Mouse (Mus musculus) thymus, adult 2 months (tissue): ENCODE results near the gene Barhl1. TPM values are rescaled to one million over a fixed set of nuclear protein-coding genes. Genes with fewer than 3 reads are reported as not detected.

Source experiments
- DNase-seq: peaks from one replicate; pipeline ENCODE4 v3.0.0; 2021
- H3K27ac ChIP-seq: fragments of 200-500 bp; 2 replicates; pipeline ENCODE4 v1.5.1; 2012; ENCODE audit warnings: low read length, control low read depth; ENCODE audit not compliant: control insufficient read depth, insufficient read depth
- H3K27me3 ChIP-seq: fragments of 200-500 bp; 2 replicates; pipeline ENCODE4 v1.6.1; 2012; ENCODE audit warnings: mild to moderate bottlenecking, low read length, moderate library complexity, mixed read lengths; ENCODE audit not compliant: control insufficient read depth, insufficient read depth
- H3K36me3 ChIP-seq: fragments of 200-500 bp; 2 replicates; pipeline ENCODE4 v1.6.1; 2012; ENCODE audit warnings: mild to moderate bottlenecking, low read length, moderate library complexity; ENCODE audit not compliant: control insufficient read depth, insufficient read depth
- H3K4me1 ChIP-seq: fragments of 200-500 bp; replicated peaks from 2 replicates; pipeline ENCODE4 v1.6.1; 2012; ENCODE audit warnings: low read length; ENCODE audit not compliant: control insufficient read depth, insufficient read depth
- H3K4me3 ChIP-seq: fragments of 200-500 bp; 2 replicates; pipeline ENCODE4 v1.5.1; 2012; ENCODE audit warnings: mild to moderate bottlenecking, low read length, control low read depth, moderate library complexity; ENCODE audit not compliant: control insufficient read depth, insufficient read depth
- CTCF ChIP-seq: fragments of 200-500 bp; IDR thresholded peaks from 2 replicates; pipeline ENCODE4 v1.5.1; 2012; ENCODE audit warnings: mild to moderate bottlenecking, control low read depth, low read length, moderate library complexity, borderline replicate concordance; ENCODE audit not compliant: control insufficient read depth, poor library complexity, insufficient read depth; ENCODE audit errors: extremely low read depth
- POLR2A ChIP-seq: fragments of 200-500 bp; IDR thresholded peaks from 2 replicates; pipeline ENCODE4 v1.6.1; 2012; ENCODE audit warnings: mild to moderate bottlenecking, low read length, control low read depth, moderate library complexity; ENCODE audit not compliant: control insufficient read depth, poor library complexity, insufficient read depth; ENCODE audit errors: extremely low read depth
- WGBS: fragments of 180-500 bp; shearing (Covaris S2); methylation state at CpG from one replicate; pipeline ENCODE4 v1.1.7; 2018; 5-methylcytosine and 5-hydroxymethylcytosine counted together
- polyA plus RNA-seq: library from polyadenylated mRNA; depleted of rRNA; stranded (reverse); fragments of >200 nt; gene quantifications from 2 replicates; pipeline ENCODE4 v1.2.3, GENCODE M21; 2012

The Barhl1 gene
- polyA plus RNA-seq, 1 experiment, result 0.13 TPM

DNA sequence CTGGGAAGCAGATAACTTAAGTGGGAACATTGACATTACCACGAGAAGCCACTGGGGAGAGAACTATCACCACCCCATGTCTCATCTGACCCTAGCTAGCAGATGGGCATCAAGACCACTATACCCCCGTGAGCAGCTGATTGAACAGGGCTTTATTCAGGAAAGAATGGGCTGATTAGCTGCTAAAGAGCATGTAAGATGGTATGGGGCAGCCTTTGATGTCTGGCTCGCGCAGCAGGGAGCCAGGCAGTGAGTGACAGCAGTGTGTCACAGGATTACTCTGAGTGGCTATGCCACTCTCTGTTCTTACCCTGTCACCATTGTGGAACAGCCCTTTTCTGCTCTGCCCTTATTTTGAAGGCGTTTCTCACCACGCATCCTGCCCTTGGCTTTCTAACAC, 22.9 kb downstream of the Barhl1 start:
- DNase-seq, result no peak
- no peak overlapping the region for H3K4me3 ChIP-seq
- no peak overlapping the region for H3K27ac ChIP-seq
- H3K27me3 ChIP-seq, result no peaks in the 10 kb centered on the region
- no peak for TF ChIP-seq POLR2A
- WGBS, result 97% methylated on average over 6 of the region's 6 CpGs
- H3K4me1 ChIP-seq, result no peaks in the 10 kb centered on the region
- H3K36me3 ChIP-seq, result 0 out of 2 replicates have a peak, but pooled peaks cover 4% of the 10 kb centered on the region

DNA sequence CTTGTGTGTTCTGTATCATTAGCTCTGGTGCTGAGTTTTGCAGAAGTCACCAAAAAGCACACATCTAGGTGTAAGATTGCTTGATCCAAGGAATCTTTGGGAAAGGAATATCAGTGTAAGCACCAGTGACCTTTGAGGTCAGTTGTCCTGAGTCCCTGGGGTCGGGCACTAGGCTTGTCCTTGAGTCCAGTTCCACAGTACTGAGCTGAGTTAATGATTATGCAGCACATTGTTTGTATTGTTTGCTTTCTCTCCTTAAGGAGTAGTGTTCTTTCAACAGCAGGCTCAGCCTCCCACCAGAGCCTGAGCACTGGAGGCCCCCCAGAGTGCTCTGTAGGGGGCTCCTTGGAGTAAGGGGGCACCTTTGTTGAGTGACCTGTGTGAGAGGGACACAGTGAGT, 23.7 kb downstream of the Barhl1 start:
- no peak overlapping the region for H3K4me3 ChIP-seq
- H3K27me3 ChIP-seq, result no peaks in the 10 kb centered on the region
- DNase-seq, result no peak
- TF ChIP-seq CTCF (no peak), POLR2A (no peak)
- H3K27ac ChIP-seq, result no peak overlapping the region
- H3K36me3 ChIP-seq, result peaks cover 10% of the 10 kb centered on the region; the same call in 1 of the 2 replicates
- WGBS, result 95% methylated on average over 1 of the region's 1 CpGs
- no peaks in the 10 kb centered on the region for H3K4me1 ChIP-seq

DNA sequence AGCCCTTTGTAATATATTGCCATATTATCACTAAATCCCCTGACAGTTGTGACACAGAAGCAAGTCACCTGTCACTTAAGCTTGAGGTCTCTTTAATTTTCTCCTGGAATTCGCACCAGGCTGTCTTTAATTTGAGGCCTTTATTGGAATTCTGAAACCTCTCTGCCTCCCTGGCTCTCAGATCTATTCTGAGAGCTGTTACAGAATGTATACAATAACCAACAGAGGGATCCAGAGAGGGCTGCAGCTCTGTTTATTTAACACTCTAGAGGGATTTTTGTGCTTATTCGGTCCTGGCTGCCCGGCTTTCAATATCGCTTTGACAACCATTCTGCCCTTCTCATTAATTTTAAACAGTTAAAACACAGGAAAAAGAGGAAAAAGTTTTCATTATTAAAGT, 31.6 kb downstream of the Barhl1 start:
- DNase-seq, result no peak
- H3K27ac ChIP-seq, result no peak overlapping the region
- H3K36me3 ChIP-seq, result peaks cover 23% of the 10 kb centered on the region
- WGBS, result 99% methylated on average over 4 of the region's 4 CpGs
- no peaks in the 10 kb centered on the region for H3K27me3 ChIP-seq
- TF ChIP-seq POLR2A, result no peak
- no peak overlapping the region for H3K4me3 ChIP-seq
- H3K4me1 ChIP-seq, result no peaks in the 10 kb centered on the region

DNA sequence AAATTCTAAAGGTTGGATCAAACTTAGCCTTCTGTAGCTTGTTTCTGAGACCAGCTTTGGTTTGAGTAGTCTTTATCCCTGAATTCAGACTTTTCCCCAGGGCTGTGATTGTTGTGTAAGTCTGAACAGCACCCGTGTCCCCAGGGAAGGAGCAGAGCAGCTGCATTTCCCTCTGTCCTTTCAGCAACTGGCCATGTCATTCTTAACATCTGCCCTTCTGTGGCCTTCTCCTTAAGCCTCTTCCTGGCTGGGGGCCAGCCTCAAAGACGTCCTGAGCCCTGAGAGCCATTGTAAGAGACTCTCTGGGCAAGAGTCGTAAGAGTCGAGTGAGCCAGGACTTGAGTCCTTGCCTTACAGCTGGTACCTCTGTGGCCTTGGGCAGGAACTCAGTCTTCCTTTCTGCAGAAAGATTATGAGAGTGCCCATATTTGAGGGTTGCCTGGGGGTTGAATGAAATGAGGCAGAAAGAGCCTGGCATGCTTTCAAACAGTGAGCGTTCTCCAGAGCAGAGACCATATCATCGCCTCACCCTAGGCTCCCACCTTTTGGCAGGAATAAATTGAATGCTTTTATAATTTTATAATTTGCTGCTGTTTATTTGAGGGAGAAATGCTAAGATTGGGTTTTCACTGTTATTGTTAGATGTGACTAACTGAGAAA, 33.5 kb downstream of the Barhl1 start:
- H3K4me3 ChIP-seq, result no peak overlapping the region
- H3K36me3 ChIP-seq, result peaks cover 13% of the 10 kb centered on the region
- no peaks in the 10 kb centered on the region for H3K27me3 ChIP-seq
- no peak overlapping the region for H3K27ac ChIP-seq
- no peak for TF ChIP-seq CTCF
- no peak for TF ChIP-seq POLR2A
- DNase-seq, result no peak
- WGBS, result 94% methylated on average over 6 of the region's 6 CpGs
- no peaks in the 10 kb centered on the region for H3K4me1 ChIP-seq

DNA sequence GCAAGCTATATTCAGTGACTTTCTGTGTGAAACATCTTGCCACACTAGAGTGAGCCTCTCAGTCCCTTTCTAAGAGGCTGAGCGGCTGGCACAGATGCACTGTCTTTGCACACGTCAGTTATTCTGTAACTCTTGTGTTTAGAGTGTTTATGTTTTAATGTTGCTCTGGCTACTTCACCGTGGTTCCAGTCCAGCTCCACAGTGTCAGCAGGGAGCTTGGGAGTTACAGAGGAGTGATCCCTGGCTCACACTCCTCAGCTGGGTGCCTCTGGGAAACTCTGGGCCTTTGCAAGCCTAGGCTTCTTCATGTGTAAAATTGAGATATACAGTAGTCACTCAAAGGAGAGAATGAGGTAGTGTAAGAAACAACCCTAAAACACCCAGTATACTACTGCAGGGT, 34.4 kb downstream of the Barhl1 start:
- no peak overlapping the region for H3K27ac ChIP-seq
- WGBS, result 97% methylated on average over 3 of the region's 3 CpGs
- H3K4me3 ChIP-seq, result no peak overlapping the region
- DNase-seq, result no peak
- peaks cover 15% of the 10 kb centered on the region for H3K36me3 ChIP-seq
- H3K27me3 ChIP-seq, result no peaks in the 10 kb centered on the region
- H3K4me1 ChIP-seq, result no peaks in the 10 kb centered on the region
- no peak for TF ChIP-seq POLR2A
- no peak for TF ChIP-seq CTCF

DNA sequence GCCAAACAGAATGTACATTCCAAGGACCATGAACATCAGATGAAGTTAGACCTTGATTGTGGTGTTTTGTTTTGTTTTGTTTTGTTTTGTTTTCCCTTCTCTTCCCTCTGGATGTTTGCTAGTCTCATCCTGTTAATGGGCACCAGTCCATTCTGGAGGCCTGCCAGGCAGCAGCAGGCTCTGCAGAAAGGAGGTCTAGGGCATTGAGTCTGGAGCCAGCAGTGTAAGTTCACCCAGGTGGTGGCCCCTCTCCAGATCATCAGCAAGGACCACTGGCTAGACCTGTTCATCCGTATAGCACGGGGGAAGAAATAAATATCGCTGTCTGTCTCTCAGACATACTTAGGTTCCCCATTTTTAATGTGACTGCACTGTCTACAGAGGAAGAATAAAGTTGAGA, 35.2 kb downstream of the Barhl1 start:
- 95% methylated on average over 3 of the region's 3 CpGs for WGBS
- no peak overlapping the region for H3K4me3 ChIP-seq
- H3K36me3 ChIP-seq, result peaks cover 20% of the 10 kb centered on the region
- no peak overlapping the region for H3K27ac ChIP-seq
- TF ChIP-seq POLR2A, result no peak
- no peak for TF ChIP-seq CTCF
- no peaks in the 10 kb centered on the region for H3K27me3 ChIP-seq
- no peaks in the 10 kb centered on the region for H3K4me1 ChIP-seq
- no peak for DNase-seq

DNA sequence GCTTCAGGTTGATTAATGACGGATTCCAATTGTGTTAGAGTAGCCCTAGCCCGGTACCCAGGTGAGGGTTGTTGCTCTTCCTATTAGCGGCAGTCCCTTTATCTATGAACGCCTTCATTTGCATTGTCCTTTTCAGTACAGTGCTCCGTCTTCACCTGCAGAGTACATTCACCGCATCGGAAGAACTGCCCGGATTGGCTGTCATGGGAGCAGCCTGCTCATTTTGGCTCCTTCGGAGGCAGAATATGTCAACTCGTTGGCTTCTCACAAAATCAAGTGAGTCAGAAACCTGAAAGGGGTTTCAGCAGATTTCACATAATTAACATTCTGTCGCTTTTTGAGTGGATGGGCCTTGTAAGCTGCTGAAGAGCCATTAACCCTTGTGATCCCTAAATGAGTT, 40.9 kb downstream of the Barhl1 start:
- TF ChIP-seq CTCF (no peak), POLR2A (no peak)
- Histone ChIP-seq H3K4me1 (no peaks in the 10 kb centered on the region), H3K27me3 (no peaks in the 10 kb centered on the region), H3K36me3 (peaks cover 36% of the 10 kb centered on the region), H3K4me3 (no peak overlapping the region), H3K27ac (no peak overlapping the region)
- WGBS, result 96% methylated on average over 11 of the region's 11 CpGs
- DNase-seq, result no peak
